Mouse (Mus musculus) thymus, postnatal 10 days (tissue): ENCODE results near the gene Abl1.
"Not testable (repeated sequence)": the region's sequence is repeated elsewhere in the genome, so short reads cannot be mapped to it uniquely, and the experiment has no call there.

Experiments
- DNase-seq, 2 experiments: peaks; one replicate each; pipeline ENCODE4 v3.0.0; 2021; ENCODE audit warnings: low spot score in 2 of 2

Gene Abl1

GRCm38 (mm10) chr2:31688074-31688925 lies at the start of gene Abl1:
TSS of gene Abl1 (plus strand) at chr2:31688376.
- DNase-seq: peak; percentile 88 to 90

GRCm38 (mm10) chr2:31638581-31639465 lies 49.4 kb upstream of the Abl1 start:
- DNase-seq: no peak

- no peak for DNase-seq
These were observed 48.8 kb upstream of the Abl1 start for GRCm38 (mm10) chr2:31639466-31639760.

- DNase-seq: no peak
These were observed 48.1 kb upstream of the Abl1 start, which contains the start of gene Prdm12 for GRCm38 (mm10) chr2:31639901-31640608. TSS of gene Prdm12 (plus strand) at chr2:31640037.

GRCm38 (mm10) chr2:31640609-31641507 lies 47.3 kb upstream of the Abl1 start:
- no peak for DNase-seq

GRCm38 (mm10) chr2:31641508-31641830 lies 46.7 kb upstream of the Abl1 start:
- DNase-seq: no peak

GRCm38 (mm10) chr2:31641929-31642328 lies 46.2 kb upstream of the Abl1 start:
- no peak for DNase-seq

- peak in 1 of 2 experiments; percentile 24 for DNase-seq
These were observed 34.0 kb upstream of the Abl1 start for GRCm38 (mm10) chr2:31653971-31654853.

GRCm38 (mm10) chr2:31654854-31655559 lies 33.2 kb upstream of the Abl1 start:
- peak in 1 of 2 experiments; percentile 65 for DNase-seq

GRCm38 (mm10) chr2:31656374-31656773 lies 31.8 kb upstream of the Abl1 start:
- no peak for DNase-seq

GRCm38 (mm10) chr2:31662939-31663803 lies 25.0 kb upstream of the Abl1 start:
- DNase-seq: no peak

GRCm38 (mm10) chr2:31663804-31664180 lies 24.4 kb upstream of the Abl1 start:
- DNase-seq: no peak

- DNase-seq: no peak
These were observed 20.8 kb upstream of the Abl1 start for GRCm38 (mm10) chr2:31667332-31667731.

GRCm38 (mm10) chr2:31670551-31671035 lies 17.6 kb upstream of the Abl1 start, which contains the start of gene Exosc2:
TSS of gene Exosc2 (plus strand) at chr2:31670715.
- DNase-seq: peak; percentile 88

- peak; percentile 34 to 39 for DNase-seq
These were observed 9.5 kb upstream of the Abl1 start for GRCm38 (mm10) chr2:31678641-31679040.

- DNase-seq: not testable (repeated sequence)
These were observed 7.0 kb upstream of the Abl1 start for GRCm38 (mm10) chr2:31681051-31681707.

GRCm38 (mm10) chr2:31681731-31682235 lies 6.4 kb upstream of the Abl1 start:
- no peak for DNase-seq
